Mouse (Mus musculus) hindbrain, embryonic 14.5 days (tissue): ENCODE measurements around the gene Abhd16a. TPM values are rescaled to one million over a fixed set of nuclear protein-coding genes. Genes with fewer than 3 reads are reported as not detected.

ENCODE experiments used
- ATAC-seq: fragments of 200-750 bp; cut with Nextera tagmentation; 2 replicates; pipeline ENCODE4 v1.8.0; 2017; ENCODE audit warnings: moderate number of reproducible peaks, mild to moderate bottlenecking, moderate TSS enrichment, moderate library complexity; ENCODE audit not compliant: low FRiP score
- DNase-seq: peaks from one replicate; pipeline ENCODE4 v3.0.0-alpha.2; 2015; ENCODE audit warnings: low spot score
- H3K27ac ChIP-seq: fragments of 300-500 bp; sonication (generic); 2 replicates; pipeline ENCODE4 v1.5.1; 2014; ENCODE audit warnings: mild to moderate bottlenecking, moderate library complexity
- H3K27me3 ChIP-seq: fragments of 300-500 bp; sonication (generic); 2 replicates; pipeline ENCODE4 v1.6.1; 2014; ENCODE audit warnings: mild to moderate bottlenecking, low read length, mixed read lengths; ENCODE audit not compliant: control insufficient read depth, insufficient read depth
- H3K36me3 ChIP-seq: fragments of 300-500 bp; sonication (generic); replicated peaks from 2 replicates; pipeline ENCODE4 v1.6.1; 2014; ENCODE audit not compliant: control insufficient read depth, insufficient read depth
- H3K4me1 ChIP-seq: fragments of 300-500 bp; sonication (generic); replicated peaks from 2 replicates; pipeline ENCODE4 v1.6.1; 2014; ENCODE audit warnings: antibody characterized with exemption, low read length, mixed read lengths; ENCODE audit not compliant: control insufficient read depth, insufficient read depth
- H3K4me2 ChIP-seq: fragments of 300-500 bp; sonication (generic); replicated peaks from 2 replicates; pipeline ENCODE4 v1.6.1; 2014; ENCODE audit warnings: mild to moderate bottlenecking, moderate library complexity
- H3K4me3 ChIP-seq: fragments of 300-500 bp; sonication (generic); replicated peaks from 2 replicates; pipeline ENCODE4 v1.5.1; 2014; ENCODE audit warnings: mild to moderate bottlenecking, low read length
- H3K9ac ChIP-seq: fragments of 300-500 bp; sonication (generic); 2 replicates; pipeline ENCODE4 v1.6.1; 2014
- H3K9me3 ChIP-seq: fragments of 300-500 bp; sonication (generic); 2 replicates; pipeline ENCODE4 v1.6.1; 2016; ENCODE audit warnings: low read length; ENCODE audit not compliant: control insufficient read depth
- WGBS: fragments of 180-500 bp; shearing (Covaris S2); extraction: QIAGEN DNeasy Blood & Tissue Kit; methylation state at CpG from one replicate; pipeline ENCODE4 v1.1.7; 2014; 5-methylcytosine and 5-hydroxymethylcytosine counted together
- polyA plus RNA-seq: library from polyadenylated mRNA; unstranded; fragments of >200 nt; fragmentation: Nextera tagmentation; extraction: Ambion mirVana; gene quantifications from 2 replicates; pipeline ENCODE4 v1.2.1, GENCODE M21; 2014

The Abhd16a gene
- polyA plus RNA-seq, 1 experiment from 2014 or later = 86.8 TPM

- Histone ChIP-seq H3K27me3 (peaks cover 35% of the 10 kb centered on the region), H3K9me3 (no peaks in the 10 kb centered on the region), H3K4me3 (no peak overlapping the region), H3K4me1 (peaks cover 5% of the 10 kb centered on the region), H3K27ac (no peak overlapping the region), H3K4me2 (no peak overlapping the region), H3K36me3 (peaks cover 3% of the 10 kb centered on the region; the same call in 1 of the 2 replicates), H3K9ac (no peak overlapping the region)
- 87% methylated on average over 17 of the region's 17 CpGs for WGBS
- DNase-seq (no peak), ATAC-seq (no peak)
These were observed 20.7 kb upstream of the Abhd16a start for GRCm38 (mm10) chr17:35068213-35068914.

- 70% methylated on average over 6 of the region's 6 CpGs for WGBS
- H3K27ac ChIP-seq = no peak overlapping the region
- H3K27me3 ChIP-seq = peaks cover 15% of the 10 kb centered on the region
- no peak overlapping the region for H3K9ac ChIP-seq
- H3K4me3 ChIP-seq = no peak overlapping the region
- no peaks in the 10 kb centered on the region for H3K36me3 ChIP-seq
- H3K4me1 ChIP-seq = no peaks in the 10 kb centered on the region
- no peak for ATAC-seq
- H3K4me2 ChIP-seq = no peak overlapping the region
- H3K9me3 ChIP-seq = no peaks in the 10 kb centered on the region
- DNase-seq = no peak
These were observed 18.4 kb upstream of the Abhd16a start for GRCm38 (mm10) chr17:35070556-35071229.

GRCm38 (mm10) chr17:35071454-35071853 is 17.6 kb upstream of the Abhd16a start:
- no peak overlapping the region for H3K4me3 ChIP-seq
- no peak overlapping the region for H3K4me2 ChIP-seq
- H3K27me3 ChIP-seq = peaks cover 8% of the 10 kb centered on the region
- no peaks in the 10 kb centered on the region for H3K9me3 ChIP-seq
- no peak overlapping the region for H3K9ac ChIP-seq
- WGBS = 85% methylated on average over 9 of the region's 9 CpGs
- ATAC-seq = no peak
- H3K4me1 ChIP-seq = no peaks in the 10 kb centered on the region
- H3K27ac ChIP-seq = no peak overlapping the region
- no peak for DNase-seq
- H3K36me3 ChIP-seq = no peaks in the 10 kb centered on the region

GRCm38 (mm10) chr17:35074097-35074496 is 15.0 kb upstream of the Abhd16a start:
- H3K36me3 ChIP-seq = no peaks in the 10 kb centered on the region
- H3K9me3 ChIP-seq = no peaks in the 10 kb centered on the region
- H3K4me3 ChIP-seq = no peak overlapping the region

GRCm38 (mm10) chr17:35076507-35077176 is 12.4 kb upstream of the Abhd16a start, which contains the start of gene Ly6g6e:
Gene Ly6g6e (plus strand): TSS chr17:35076902.
- peak within 1 kb of the TSS; percentile 6; the same call in 1 of the 2 replicates for H3K4me3 ChIP-seq

More at GRCm38 (mm10) chr17:35074097-35074496, 15.0 kb upstream of the Abhd16a start:
- DNase-seq (no peak), ATAC-seq (no peak)
- H3K9ac ChIP-seq = no peak overlapping the region
- no peak overlapping the region for H3K27ac ChIP-seq
- WGBS = 57% methylated on average over 17 of the region's 17 CpGs
- 0 out of 2 replicates have a peak, but pooled peaks cover 5% of the 10 kb centered on the region for H3K4me1 ChIP-seq
- H3K4me2 ChIP-seq = no peak overlapping the region
- H3K27me3 ChIP-seq = no peaks in the 10 kb centered on the region

GRCm38 (mm10) chr17:35077285-35077684 is 11.8 kb upstream of the Abhd16a start:
- H3K4me3 ChIP-seq = 0 out of 2 replicates have a peak overlapping the region, but pooled peaks have one; percentile 6
- DNase-seq (no peak), ATAC-seq (no peak)
- H3K4me2 ChIP-seq = peak overlapping the region; percentile 38
- no peaks in the 10 kb centered on the region for H3K27me3 ChIP-seq
- 0 out of 2 replicates have a peak, but pooled peaks cover 5% of the 10 kb centered on the region for H3K4me1 ChIP-seq
- no peak overlapping the region for H3K9ac ChIP-seq
- H3K36me3 ChIP-seq = no peaks in the 10 kb centered on the region
- WGBS = 67% methylated on average over 2 of the region's 2 CpGs
- no peak overlapping the region for H3K27ac ChIP-seq
- H3K9me3 ChIP-seq = no peaks in the 10 kb centered on the region

More at GRCm38 (mm10) chr17:35076507-35077176, 12.4 kb upstream of the Abhd16a start, which contains the start of gene Ly6g6e:
- Histone ChIP-seq H3K4me1 (0 out of 2 replicates have a peak, but pooled peaks cover 5% of the 10 kb centered on the region), H3K36me3 (no peaks in the 10 kb centered on the region), H3K9me3 (no peaks in the 10 kb centered on the region), H3K9ac (no peak within 1 kb of the TSS; the same call in 1 of the 2 replicates), H3K4me2 (peak within 1 kb of the TSS; percentile 38), H3K27me3 (no peaks in the 10 kb centered on the region), H3K27ac (no peak within 1 kb of the TSS)
- no peak for DNase-seq
- no peak for ATAC-seq
- WGBS = 42% methylated on average over 10 of the region's 10 CpGs

- Histone ChIP-seq H3K4me3 (peak within 1 kb of the TSS; percentile 6; the same call in 1 of the 2 replicates), H3K9me3 (no peaks in the 10 kb centered on the region), H3K36me3 (no peaks in the 10 kb centered on the region), H3K4me1 (0 out of 2 replicates have a peak, but pooled peaks cover 5% of the 10 kb centered on the region), H3K9ac (no peak within 1 kb of the TSS; the same call in 1 of the 2 replicates), H3K27me3 (no peaks in the 10 kb centered on the region), H3K4me2 (peak within 1 kb of the TSS; percentile 38), H3K27ac (no peak within 1 kb of the TSS)
- 13% methylated on average over 14 of the region's 14 CpGs for WGBS
- ATAC-seq (no peak), DNase-seq (no peak)
These were observed 11.3 kb upstream of the Abhd16a start, which contains the start of gene Ly6g6d for GRCm38 (mm10) chr17:35077786-35078233. Gene Ly6g6d (minus strand): TSS chr17:35078065.

GRCm38 (mm10) chr17:35079778-35080177 is 9.3 kb upstream of the Abhd16a start:
- no peak overlapping the region for H3K4me3 ChIP-seq
- WGBS = 70% methylated on average over 9 of the region's 9 CpGs
- no peaks in the 10 kb centered on the region for H3K27me3 ChIP-seq
- no peak overlapping the region for H3K27ac ChIP-seq
- H3K4me1 ChIP-seq = 0 out of 2 replicates have a peak, but pooled peaks cover 5% of the 10 kb centered on the region
- H3K9ac ChIP-seq = no peak overlapping the region
- no peak for DNase-seq
- H3K4me2 ChIP-seq = no peak overlapping the region
- no peaks in the 10 kb centered on the region for H3K36me3 ChIP-seq
- ATAC-seq = no peak
- no peaks in the 10 kb centered on the region for H3K9me3 ChIP-seq

- ATAC-seq = no peak
- Histone ChIP-seq H3K4me1 (0 out of 2 replicates have a peak, but pooled peaks cover 5% of the 10 kb centered on the region), H3K27me3 (no peaks in the 10 kb centered on the region), H3K27ac (no peak overlapping the region), H3K9ac (no peak overlapping the region), H3K36me3 (no peaks in the 10 kb centered on the region), H3K4me3 (no peak overlapping the region), H3K4me2 (no peak overlapping the region), H3K9me3 (no peaks in the 10 kb centered on the region)
- WGBS = 72% methylated on average over 6 of the region's 6 CpGs
- DNase-seq = no peak
These were observed 8.8 kb upstream of the Abhd16a start for GRCm38 (mm10) chr17:35080248-35080647.
